Mouse (Mus musculus) limb, embryonic 11.5 days (tissue): Measurements from ENCODE around the gene Ntn4. TPM values are rescaled to one million over a fixed set of nuclear protein-coding genes. Genes with fewer than 3 reads are reported as not detected.
"Not testable (repeated sequence)": the region's sequence is repeated elsewhere in the genome, so short reads cannot be mapped to it uniquely, and the experiment has no call there.

Experiments
- ATAC-seq: fragments of 200-750 bp; cut with Nextera tagmentation; 2 replicates; pipeline ENCODE4 v1.8.0; 2017; ENCODE audit warnings: low read depth; ENCODE audit not compliant: insufficient number of reproducible peaks, low FRiP score, low TSS enrichment
- DNase-seq: peaks from one replicate; pipeline ENCODE4 v3.0.0-alpha.2; 2015; ENCODE audit warnings: low spot score
- H3K27ac ChIP-seq: fragments of 300-500 bp; sonication (generic); replicated peaks from 2 replicates; pipeline ENCODE4 v1.5.1; 2014; ENCODE audit warnings: low read depth, mild to moderate bottlenecking, low read length
- H3K27me3 ChIP-seq: fragments of 300-500 bp; sonication (generic); 2 replicates; pipeline ENCODE4 v1.6.1; 2014; ENCODE audit warnings: mild to moderate bottlenecking, low read length, mixed read lengths; ENCODE audit not compliant: control insufficient read depth, insufficient read depth
- H3K36me3 ChIP-seq: fragments of 300-500 bp; sonication (generic); 2 replicates; pipeline ENCODE4 v1.6.1; 2014; ENCODE audit warnings: mild to moderate bottlenecking, low read length, moderate library complexity, mixed read lengths; ENCODE audit not compliant: control insufficient read depth, insufficient read depth
- H3K4me1 ChIP-seq: fragments of 300-500 bp; sonication (generic); 2 replicates; pipeline ENCODE4 v1.6.1; 2014; ENCODE audit warnings: low read length, mixed read lengths; ENCODE audit not compliant: control insufficient read depth, insufficient read depth
- H3K4me2 ChIP-seq: fragments of 300-500 bp; sonication (generic); 2 replicates; pipeline ENCODE4 v1.6.1; 2014; ENCODE audit warnings: low read depth, mild to moderate bottlenecking, moderate library complexity; ENCODE audit not compliant: severe bottlenecking
- H3K4me3 ChIP-seq: fragments of 300-500 bp; sonication (generic); 2 replicates; pipeline ENCODE4 v1.5.1; 2014; ENCODE audit warnings: low read depth, low read length
- H3K9ac ChIP-seq: fragments of 300-500 bp; sonication (generic); 2 replicates; pipeline ENCODE4 v1.6.1; 2014; ENCODE audit warnings: mild to moderate bottlenecking, low read length
- H3K9me3 ChIP-seq: fragments of 300-500 bp; sonication (generic); 2 replicates; pipeline ENCODE4 v1.6.1; 2016; ENCODE audit warnings: low read length; ENCODE audit not compliant: control insufficient read depth
- WGBS: fragments of 180-500 bp; shearing (Covaris S2); extraction: QIAGEN DNeasy Blood & Tissue Kit; methylation state at CpG from one replicate; pipeline ENCODE4 v1.1.7; 2014; 5-methylcytosine and 5-hydroxymethylcytosine counted together
- polyA plus RNA-seq: library from polyadenylated mRNA; unstranded; fragments of >200 nt; fragmentation: Nextera tagmentation; extraction: Ambion mirVana; gene quantifications from 2 replicates; pipeline ENCODE4 v1.2.1, GENCODE M21; 2014

Ntn4 gene
- polyA plus RNA-seq, 1 experiment from 2014 or later = 0.81 TPM

- no peak overlapping the region for H3K4me3 ChIP-seq
- H3K4me2 ChIP-seq = no peak overlapping the region
- no peak overlapping the region for H3K27ac ChIP-seq
- no peak for DNase-seq
- H3K27me3 ChIP-seq = no peaks in the 10 kb centered on the region
- no peaks in the 10 kb centered on the region for H3K36me3 ChIP-seq
- 91% methylated on average over 4 of the region's 4 CpGs for WGBS
- H3K4me1 ChIP-seq = no peaks in the 10 kb centered on the region
- ATAC-seq = no peak
- no peaks in the 10 kb centered on the region for H3K9me3 ChIP-seq
- H3K9ac ChIP-seq = no peak overlapping the region
Observed at GRCm38 (mm10) chr10:93683896-93684295, 43.4 kb downstream of the Ntn4 start.

GRCm38 (mm10) chr10:93685416-93685815 lies 44.9 kb downstream of the Ntn4 start:
- H3K4me3 ChIP-seq, H3K4me2 ChIP-seq, DNase-seq, H3K36me3 ChIP-seq, H3K4me1 ChIP-seq, ATAC-seq, H3K27me3 ChIP-seq, H3K9me3 ChIP-seq, H3K9ac ChIP-seq, H3K27ac ChIP-seq: not testable (repeated sequence)
- WGBS = 88% methylated on average over 3 of the region's 3 CpGs

- Histone ChIP-seq H3K27ac (no peak overlapping the region), H3K9me3 (no peaks in the 10 kb centered on the region), H3K27me3 (no peaks in the 10 kb centered on the region), H3K4me1 (no peaks in the 10 kb centered on the region), H3K4me2 (no peak overlapping the region), H3K9ac (no peak overlapping the region), H3K4me3 (no peak overlapping the region), H3K36me3 (no peaks in the 10 kb centered on the region)
- DNase-seq = no peak
- WGBS = 95% methylated on average over 6 of the region's 6 CpGs
- no peak for ATAC-seq
Observed at GRCm38 (mm10) chr10:93686579-93686978, 46.1 kb downstream of the Ntn4 start.

- H3K4me3 ChIP-seq = no peak overlapping the region
- no peaks in the 10 kb centered on the region for H3K4me1 ChIP-seq
- H3K4me2 ChIP-seq = no peak overlapping the region
- no peak overlapping the region for H3K9ac ChIP-seq
- no peaks in the 10 kb centered on the region for H3K9me3 ChIP-seq
- H3K27ac ChIP-seq = no peak overlapping the region
- H3K27me3 ChIP-seq = no peaks in the 10 kb centered on the region
- ATAC-seq (no peak), DNase-seq (no peak)
- 88% methylated on average over 3 of the region's 3 CpGs for WGBS
- H3K36me3 ChIP-seq = no peaks in the 10 kb centered on the region
Observed at GRCm38 (mm10) chr10:93687781-93688180, 47.3 kb downstream of the Ntn4 start.

GRCm38 (mm10) chr10:93688306-93689171 lies 48.1 kb downstream of the Ntn4 start:
- Histone ChIP-seq H3K9me3 (no peaks in the 10 kb centered on the region), H3K4me2 (no peak overlapping the region), H3K27ac (no peak overlapping the region), H3K4me3 (no peak overlapping the region), H3K36me3 (no peaks in the 10 kb centered on the region), H3K4me1 (no peaks in the 10 kb centered on the region), H3K9ac (no peak overlapping the region), H3K27me3 (no peaks in the 10 kb centered on the region)
- DNase-seq (peak; percentile 39), ATAC-seq (0 out of 2 replicates have a peak, but pooled peaks have one; percentile 21)
- 70% methylated on average over 26 of the region's 26 CpGs for WGBS

- Histone ChIP-seq H3K27ac (no peak overlapping the region), H3K36me3 (no peaks in the 10 kb centered on the region), H3K4me2 (no peak overlapping the region), H3K27me3 (no peaks in the 10 kb centered on the region), H3K4me3 (no peak overlapping the region), H3K4me1 (no peaks in the 10 kb centered on the region), H3K9ac (no peak overlapping the region), H3K9me3 (no peaks in the 10 kb centered on the region)
- no peak for ATAC-seq
- WGBS = 62% methylated on average over 11 of the region's 11 CpGs
- DNase-seq = no peak
Observed at GRCm38 (mm10) chr10:93691344-93691743, 50.9 kb downstream of the Ntn4 start.

GRCm38 (mm10) chr10:93695043-93695791 lies 54.7 kb downstream of the Ntn4 start:
- Histone ChIP-seq H3K4me2 (no peak overlapping the region), H3K27ac (no peak overlapping the region), H3K9me3 (no peaks in the 10 kb centered on the region), H3K4me1 (no peaks in the 10 kb centered on the region), H3K36me3 (no peaks in the 10 kb centered on the region), H3K27me3 (no peaks in the 10 kb centered on the region), H3K4me3 (no peak overlapping the region), H3K9ac (no peak overlapping the region)
- DNase-seq (no peak), ATAC-seq (no peak)
- 71% methylated on average over 21 of the region's 21 CpGs for WGBS

GRCm38 (mm10) chr10:93696001-93696400 lies 55.5 kb downstream of the Ntn4 start:
- 92% methylated on average over 4 of the region's 4 CpGs for WGBS
- H3K4me3 ChIP-seq = no peak overlapping the region
- no peaks in the 10 kb centered on the region for H3K36me3 ChIP-seq
- H3K27ac ChIP-seq = no peak overlapping the region
- H3K9me3 ChIP-seq = no peaks in the 10 kb centered on the region
- no peak for ATAC-seq
- no peaks in the 10 kb centered on the region for H3K4me1 ChIP-seq
- no peaks in the 10 kb centered on the region for H3K27me3 ChIP-seq
- DNase-seq = no peak
- H3K4me2 ChIP-seq = no peak overlapping the region
- H3K9ac ChIP-seq = no peak overlapping the region
